Mouse (Mus musculus) CH12.LX (cell line): Measurements from ENCODE around the gene Dip2a. TPM values are rescaled to one million over a fixed set of nuclear protein-coding genes. Genes with fewer than 3 reads are reported as not detected.

Experiments
- DNase-seq: peaks from one replicate; pipeline ENCODE4 v3.0.0-alpha.2; 2013; ENCODE audit errors: extremely low read depth
- H3K27ac ChIP-seq: 2 replicates; pipeline ENCODE4 v1.5.1; 2012; ENCODE audit warnings: low read depth, mild to moderate bottlenecking, control low read depth, moderate library complexity; ENCODE audit not compliant: insufficient read depth
- H3K27me3 ChIP-seq: replicated peaks from 2 replicates; pipeline ENCODE3; 2012; ENCODE audit warnings: inconsistent platforms
- H3K36me3 ChIP-seq, 2 experiments: replicated peaks in 1 of 2; 2 replicates each; pipeline versions ENCODE3 to v1.6.1; 2012; ENCODE audit warnings: inconsistent platforms in 1 of 2, low read length in 1 of 2, mild to moderate bottlenecking in 1 of 2, mixed read lengths in 1 of 2, moderate library complexity in 1 of 2; ENCODE audit not compliant: control insufficient read depth in 1 of 2, insufficient read depth in 1 of 2
- H3K4me1 ChIP-seq, 2 experiments: 2 replicates each; pipeline ENCODE4 v1.6.1; 2012; ENCODE audit warnings: inconsistent platforms in 1 of 2, moderate library complexity in 1 of 2; ENCODE audit not compliant: insufficient read depth in 2 of 2, control insufficient read depth in 1 of 2
- H3K4me2 ChIP-seq: 2 replicates; pipeline ENCODE4 v1.6.1; 2012; ENCODE audit warnings: low read depth, mild to moderate bottlenecking, control low read depth; ENCODE audit not compliant: poor library complexity, insufficient read depth, severe bottlenecking
- H3K4me3 ChIP-seq, 3 experiments: fragments of 150-350 bp in 1 of 3; sonication (generic) in 1 of 3; replicated peaks in 1 of 3; 2 replicates each; pipeline versions ENCODE3 to v1.5.1; 2011 to 2012; ENCODE audit warnings: low read depth in 2 of 3, low read length in 2 of 3, mild to moderate bottlenecking in 2 of 3, moderate library complexity in 2 of 3, control low read depth in 1 of 3, improper control_type of control experiment in 1 of 3, inconsistent platforms in 1 of 3, mixed read lengths in 1 of 3; ENCODE audit not compliant: poor library complexity in 1 of 3
- H3K79me2 ChIP-seq: replicated peaks from 2 replicates; pipeline ENCODE4 v1.6.1; 2012; ENCODE audit warnings: mild to moderate bottlenecking, moderate library complexity; ENCODE audit not compliant: control insufficient read depth, poor library complexity, insufficient read depth, severe bottlenecking; ENCODE audit errors: extremely low read depth
- H3K9ac ChIP-seq: 2 replicates; pipeline ENCODE4 v1.6.1; 2012; ENCODE audit warnings: low read depth, mild to moderate bottlenecking, control low read depth, moderate library complexity; ENCODE audit not compliant: insufficient read depth
- H3K9me3 ChIP-seq: replicated peaks from 2 replicates; pipeline ENCODE3; 2012; ENCODE audit warnings: low read length, inconsistent platforms, mixed read lengths
- CHD1 ChIP-seq: IDR thresholded peaks from 2 replicates; pipeline ENCODE4 v1.6.1; 2012; ENCODE audit warnings: low read depth, low read length, improper control_type of control experiment, inconsistent platforms
- CHD2 ChIP-seq: IDR thresholded peaks from 2 replicates; pipeline ENCODE4 v1.6.1; 2011; ENCODE audit warnings: low read length, improper control_type of control experiment
- CTCF ChIP-seq, 2 experiments: IDR thresholded peaks in 1 of 2; conservative IDR thresholded peaks in 1 of 2; 2 replicates each; pipeline ENCODE4 v1.5.1; 2011 to 2012; ENCODE audit warnings: low read depth in 2 of 2, low read length in 2 of 2, improper control_type of control experiment in 1 of 2, inconsistent platforms in 1 of 2, mild to moderate bottlenecking in 1 of 2, moderate library complexity in 1 of 2
- E2F4 ChIP-seq: IDR thresholded peaks from 2 replicates; pipeline ENCODE4 v1.6.1; 2011; ENCODE audit warnings: low read depth, low read length, improper control_type of control experiment; ENCODE audit not compliant: insufficient replicate concordance
- ELF1 ChIP-seq: IDR thresholded peaks from 2 replicates; pipeline ENCODE4 v1.6.1; 2014; ENCODE audit warnings: low read depth, mild to moderate bottlenecking, inconsistent platforms, low read length, improper control_type of control experiment
- ETS1 ChIP-seq: conservative IDR thresholded peaks from 2 replicates; pipeline ENCODE4 v1.6.1; 2012; ENCODE audit warnings: low read depth, mild to moderate bottlenecking, inconsistent platforms, low read length, improper control_type of control experiment, moderate library complexity
- JUN ChIP-seq: IDR thresholded peaks from 2 replicates; pipeline ENCODE4 v1.6.1; 2011; ENCODE audit warnings: low read depth, mild to moderate bottlenecking, low read length, improper control_type of control experiment, moderate library complexity; ENCODE audit not compliant: insufficient read depth
- MAZ ChIP-seq: IDR thresholded peaks from 2 replicates; pipeline ENCODE4 v1.6.1; 2012; ENCODE audit warnings: low read depth, mild to moderate bottlenecking, inconsistent platforms, low read length, improper control_type of control experiment, moderate library complexity
- MEF2A ChIP-seq: IDR thresholded peaks from 2 replicates; pipeline ENCODE4 v1.6.1; 2014; ENCODE audit warnings: low read depth, mild to moderate bottlenecking, inconsistent platforms, low read length, improper control_type of control experiment, borderline replicate concordance
- MXI1 ChIP-seq: IDR thresholded peaks from 2 replicates; pipeline ENCODE4 v1.6.1; 2011; ENCODE audit warnings: mild to moderate bottlenecking, low read depth, low read length, improper control_type of control experiment
- MYC ChIP-seq: IDR thresholded peaks from 2 replicates; pipeline ENCODE4 v1.6.1; 2011; ENCODE audit warnings: low read depth, mild to moderate bottlenecking, improper control_type of control experiment, low read length
- NELFE ChIP-seq: IDR thresholded peaks from 2 replicates; pipeline ENCODE4 v1.6.1; 2011; ENCODE audit warnings: low read depth, low read length, improper control_type of control experiment
- PAX5 ChIP-seq: IDR thresholded peaks from 2 replicates; pipeline ENCODE4 v1.6.1; 2012; ENCODE audit warnings: low read length, inconsistent platforms, mixed read lengths
- RAD21 ChIP-seq: IDR thresholded peaks from 2 replicates; pipeline ENCODE4 v1.6.1; 2011; ENCODE audit warnings: low read depth, mild to moderate bottlenecking, low read length, improper control_type of control experiment, moderate library complexity
- SMC3 ChIP-seq: IDR thresholded peaks from 2 replicates; pipeline ENCODE4 v1.6.1; 2011; ENCODE audit warnings: low read depth, low read length, improper control_type of control experiment
- USF1 ChIP-seq: IDR thresholded peaks from 2 replicates; pipeline ENCODE4 v1.6.1; 2014; ENCODE audit warnings: low read depth, mild to moderate bottlenecking, inconsistent platforms, low read length, improper control_type of control experiment
- ZNF384 ChIP-seq: IDR thresholded peaks from 2 replicates; pipeline ENCODE4 v1.6.1; 2012; ENCODE audit warnings: low read depth, low read length, improper control_type of control experiment, inconsistent platforms
- dilution Hi-C: fragments of 300-500 bp; cut with MboI; formaldehyde crosslinking; loops from 2 replicates; pipeline ENCODE4 v1.14.3; 2020; ENCODE audit warnings: low sequenced_read_pairs; ENCODE audit not compliant: extremely low pct_unique_long_range_greater_than_20kb, extremely low pct_ligation_motif_present
- in situ Hi-C: fragments of 300-500 bp; cut with MboI; formaldehyde crosslinking; loops from 3 replicates; pipeline ENCODE4 v1.14.3; 2019; ENCODE audit warnings: low sequenced_read_pairs, low pct_ligation_motif_present, low pct_unique_long_range_greater_than_20kb, mixed read lengths
- polyA plus RNA-seq: library from polyadenylated mRNA; unstranded; fragments of >175 nt; gene quantifications from 2 replicates; pipeline ENCODE4 v1.2.1, GENCODE M21; 2012; ENCODE audit warnings: low read depth; ENCODE audit not compliant: insufficient read length
- total RNA-seq, 2 experiments: library from RNA; depleted of rRNA; stranded (reverse); fragments of 300-350 nt in 1 of 2; fragments of >200 nt in 1 of 2; gene quantifications; 2 replicates each; pipeline ENCODE4 v1.2.3; 2012 to 2014

Gene Dip2a
- total and polyA plus RNA-seq, 3 experiments = 0.97 to 2.4 (median 1.5) TPM

DNA sequence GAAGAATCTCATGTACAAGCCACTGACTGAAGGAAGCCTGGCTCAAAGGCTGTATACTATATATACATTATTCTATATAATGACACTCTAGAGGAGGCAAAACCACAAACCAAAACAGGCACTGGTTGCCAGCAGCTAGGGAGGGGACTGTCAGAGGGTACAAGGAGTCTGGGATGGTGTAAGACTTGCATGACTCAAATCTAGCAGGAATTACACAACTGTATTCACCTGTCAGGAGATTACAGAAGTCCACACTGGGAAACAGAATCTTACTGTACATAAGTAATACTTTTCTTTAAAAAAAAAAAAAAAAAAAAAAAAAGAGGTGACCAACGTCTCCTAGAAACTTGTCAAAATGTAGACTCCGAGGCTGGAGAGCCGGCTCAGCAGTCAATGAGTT is 16.5 kb downstream of the Dip2a start:
- Histone ChIP-seq H3K9ac (no peak overlapping the region), H3K9me3 (no peaks in the 10 kb centered on the region), H3K4me2 (no peak overlapping the region), H3K4me3 (no peak overlapping the region), H3K27ac (no peak overlapping the region), H3K4me1 (peaks cover 0 to 13% of the 10 kb centered on the region in 2 experiments; a peak in 2 of 4 replicates), H3K27me3 (no peaks in the 10 kb centered on the region), H3K36me3 (no peaks in the 10 kb centered on the region), H3K79me2 (no peaks in the 10 kb centered on the region)
- in situ Hi-C loops (no loop called here), dilution Hi-C loops (no loop called here)
- DNase-seq = no peak
- TF ChIP-seq MAZ (no peak), NELFE (no peak), ZNF384 (no peak), USF1 (no peak), MEF2A (no peak), ELF1 (no peak)

- no peak overlapping the region for H3K9ac ChIP-seq
- H3K9me3 ChIP-seq = no peaks in the 10 kb centered on the region
- in situ Hi-C loops (no loop called here), dilution Hi-C loops (no loop called here)
- H3K4me1 ChIP-seq = peaks cover 0 to 11% of the 10 kb centered on the region in 2 experiments; a peak in 2 of 4 replicates
- no peaks in the 10 kb centered on the region for H3K36me3 ChIP-seq
- H3K79me2 ChIP-seq = no peaks in the 10 kb centered on the region
- no peak overlapping the region for H3K27ac ChIP-seq
- DNase-seq = peak; percentile 42
- no peak overlapping the region for H3K4me3 ChIP-seq
- no peak overlapping the region for H3K4me2 ChIP-seq
- no peaks in the 10 kb centered on the region for H3K27me3 ChIP-seq
- TF ChIP-seq ZNF384 (no peak), CHD2 (no peak), CHD1 (no peak), SMC3 (peak; percentile 53), MXI1 (no peak), PAX5 (no peak), MYC (no peak), CTCF (conservative IDR thresholded peaks at IDR 0.05 in 1 of 2, IDR thresholded peaks at IDR 0.05 in 1 of 2; ENCODE audit: low read depth in 2 of 2, low read length in 2 of 2) (peak in 1 of 2 experiments; percentile 75; a peak in 3 of 4 replicates), JUN (no peak), USF1 (no peak), E2F4 (no peak), ETS1 (no peak), RAD21 (peak; percentile 71)
Observed at GRCm38 (mm10) chr10:76326304-76327006, 18.6 kb downstream of the Dip2a start.
